Mouse (Mus musculus) T-helper 17 cell (primary cell): ENCODE results near the gene Trmt2a.

Source experiments
- in situ Hi-C, 2 experiments: fragments of 300-600 bp; cut with MboI, MseI; formaldehyde crosslinking; loops; 1 replicate in 1 of 2; 2 replicates in 1 of 2; pipeline ENCODE4 v1.15.1; 2025; ENCODE audit warnings: high pct_unique_total_duplicates in 2 of 2

The Trmt2a gene

GRCm38 (mm10) chr16:18231047-18231446, 17.4 kb upstream of the Trmt2a start:
- in situ Hi-C loops, result no loop called here

GRCm38 (mm10) chr16:18231451-18231850, 17.0 kb upstream of the Trmt2a start:
- in situ Hi-C loops, result no loop called here

- in situ Hi-C loops, result no loop called here
Measured at GRCm38 (mm10) chr16:18233451-18233850, 15.0 kb upstream of the Trmt2a start.

- in situ Hi-C loops, result no loop called here
Measured at GRCm38 (mm10) chr16:18233919-18234670, 14.4 kb upstream of the Trmt2a start.

- in situ Hi-C loops, result no loop called here
Measured at GRCm38 (mm10) chr16:18234671-18235388, 13.6 kb upstream of the Trmt2a start, which contains the start of gene Zdhhc8. Gene Zdhhc8, minus strand, starts transcription at chr16:18235136.

- in situ Hi-C loops, result no loop called here
Measured at GRCm38 (mm10) chr16:18235389-18236065, 13.0 kb upstream of the Trmt2a start.

- in situ Hi-C loops, result no loop called here
Measured at GRCm38 (mm10) chr16:18236676-18237501, 11.6 kb upstream of the Trmt2a start.

- in situ Hi-C loops, result no loop called here
Measured at GRCm38 (mm10) chr16:18241581-18241980, 6.9 kb upstream of the Trmt2a start.

GRCm38 (mm10) chr16:18247521-18248399, 719 bp upstream of the Trmt2a start:
- in situ Hi-C loops, result no loop called here

- in situ Hi-C loops, result no loop called here
Measured at GRCm38 (mm10) chr16:18249364-18249967, 987 bp downstream of the Trmt2a start.

GRCm38 (mm10) chr16:18250231-18250630, 1.8 kb downstream of the Trmt2a start:
- in situ Hi-C loops, result loop anchor here in 1 of 2 experiments (5.0 kb wide), 1 partner anchor 562 kb away; the partner anchor contains the start of genes Cdc45 and Ufd1

GRCm38 (mm10) chr16:18250828-18251790, 2.6 kb downstream of the Trmt2a start:
- in situ Hi-C loops, result loop anchor here in 1 of 2 experiments (5.0 kb wide), 1 partner anchor 561 kb away; the partner anchor contains the start of genes Cdc45 and Ufd1

- in situ Hi-C loops, result loop anchor here in 1 of 2 experiments (5.0 kb wide), 1 partner anchor 560 kb away; the partner anchor contains the start of genes Cdc45 and Ufd1
Measured at GRCm38 (mm10) chr16:18252736-18253135, 4.3 kb downstream of the Trmt2a start.

GRCm38 (mm10) chr16:18253866-18254265, 5.4 kb downstream of the Trmt2a start:
- in situ Hi-C loops, result loop anchor here in 1 of 2 experiments (5.0 kb wide), 1 partner anchor 558 kb away; the partner anchor contains the start of genes Cdc45 and Ufd1

- in situ Hi-C loops, result no loop called here
Measured at GRCm38 (mm10) chr16:18258221-18258620, 9.7 kb downstream of the Trmt2a start, which contains the start of gene Gm49776. Gene Gm49776, minus strand, starts transcription at chr16:18258321.

GRCm38 (mm10) chr16:18265024-18265423, 16.5 kb downstream of the Trmt2a start:
- in situ Hi-C loops, result no loop called here

- in situ Hi-C loops, result no loop called here
Measured at GRCm38 (mm10) chr16:18268182-18268581, 19.7 kb downstream of the Trmt2a start.

GRCm38 (mm10) chr16:18275166-18275565, 26.7 kb downstream of the Trmt2a start:
- in situ Hi-C loops, result loop anchor here in 1 of 2 experiments (10.0 kb wide), 1 partner anchor 1160 kb away; the partner anchor contains the start of gene Ppil2
